Mouse (Mus musculus) MEL (cell line): ENCODE measurements around the gene Dnajc21.

Experiments
- CTCF ChIP-seq, 3 experiments: IDR thresholded peaks in 2 of 3; conservative IDR thresholded peaks in 1 of 3; 2 replicates each; pipeline ENCODE4 v1.5.1; 2011 to 2012; ENCODE audit warnings: low read length in 3 of 3, low read depth in 2 of 3, mild to moderate bottlenecking in 2 of 3, improper control_type of control experiment in 1 of 3, inconsistent platforms in 1 of 3, mixed read lengths in 1 of 3, moderate library complexity in 1 of 3; ENCODE audit not compliant: control insufficient read depth in 1 of 3, insufficient read depth in 1 of 3, poor library complexity in 1 of 3, severe bottlenecking in 1 of 3
- ELF1 ChIP-seq: IDR thresholded peaks from 2 replicates; pipeline ENCODE4 v1.6.1; 2014; ENCODE audit warnings: low read depth, mild to moderate bottlenecking, inconsistent platforms, low read length, improper control_type of control experiment, moderate library complexity
- MAX ChIP-seq: IDR thresholded peaks from 2 replicates; pipeline ENCODE4 v1.6.1; 2011; ENCODE audit warnings: low read length, improper control_type of control experiment
- MAZ ChIP-seq: IDR thresholded peaks from 2 replicates; pipeline ENCODE4 v1.6.1; 2012; ENCODE audit warnings: low read depth, mild to moderate bottlenecking, inconsistent platforms, low read length, improper control_type of control experiment
- NELFE ChIP-seq: IDR thresholded peaks from 2 replicates; pipeline ENCODE4 v1.6.1; 2011; ENCODE audit warnings: low read depth, low read length, improper control_type of control experiment
- POLR2A ChIP-seq, 2 experiments: IDR thresholded peaks; 2 replicates each; pipeline ENCODE4 v1.6.1; 2011 to 2012; ENCODE audit warnings: low read length in 2 of 2, mild to moderate bottlenecking in 2 of 2, control low read depth in 1 of 2, improper control_type of control experiment in 1 of 2, low read depth in 1 of 2, moderate library complexity in 1 of 2; ENCODE audit not compliant: control insufficient read depth in 1 of 2, insufficient read depth in 1 of 2, poor library complexity in 1 of 2
- RAD21 ChIP-seq: IDR thresholded peaks from 2 replicates; pipeline ENCODE4 v1.6.1; 2011; ENCODE audit warnings: mild to moderate bottlenecking, low read depth, low read length, improper control_type of control experiment
- ZC3H11A ChIP-seq: IDR thresholded peaks from 2 replicates; pipeline ENCODE4 v1.6.1; 2012; ENCODE audit warnings: low read depth, mild to moderate bottlenecking, inconsistent platforms, low read length, improper control_type of control experiment
- ZNF384 ChIP-seq: IDR thresholded peaks from 2 replicates; pipeline ENCODE4 v1.6.1; 2012; ENCODE audit warnings: low read depth, mild to moderate bottlenecking, inconsistent platforms, low read length, improper control_type of control experiment

GRCm38 (mm10) chr15:10499593-10499992 is 29.3 kb upstream of the Dnajc21 start:
- TF ChIP-seq CTCF (IDR thresholded peaks at IDR 0.05 in 2 of 3, conservative IDR thresholded peaks at IDR 0.05 in 1 of 3; ENCODE audit: control insufficient read depth in 1 of 3, insufficient read depth in 1 of 3, low read depth in 2 of 3, low read length in 3 of 3, poor library complexity in 1 of 3, severe bottlenecking in 1 of 3) (no peak), POLR2A (IDR thresholded peaks at IDR 0.05; ENCODE audit: control insufficient read depth in 1 of 2, insufficient read depth in 1 of 2, low read depth in 1 of 2, low read length in 2 of 2, poor library complexity in 1 of 2) (no peak), MAZ (no peak), ZNF384 (no peak), MAX (peak; percentile 56; the same call in 1 of the 2 replicates), ELF1 (no peak), RAD21 (no peak), ZC3H11A (no peak), NELFE (no peak)
